Mouse (Mus musculus) midbrain, embryonic 12.5 days (tissue): ENCODE measurements at regions not wholly inside any gene's neighbourhood (a gene's known extent, or its start where the extent isn't known, plus 50 kb on each side); places are given as distances from the start of the nearest gene placed in this dataset.

Experiments
- ATAC-seq: fragments of 200-750 bp; cut with Nextera tagmentation; 2 replicates; pipeline ENCODE4 v1.8.0; 2017; ENCODE audit warnings: low read depth, moderate TSS enrichment, moderate library complexity; ENCODE audit not compliant: low FRiP score
- H3K27ac ChIP-seq: fragments of 300-500 bp; sonication (generic); replicated peaks from 2 replicates; pipeline ENCODE4 v1.5.1; 2016; ENCODE audit warnings: mild to moderate bottlenecking
- H3K27me3 ChIP-seq: fragments of 300-500 bp; sonication (generic); 2 replicates; pipeline ENCODE4 v1.6.1; 2016; ENCODE audit warnings: mild to moderate bottlenecking
- H3K36me3 ChIP-seq: fragments of 300-500 bp; sonication (generic); 2 replicates; pipeline ENCODE4 v1.6.1; 2016
- H3K4me1 ChIP-seq: fragments of 300-500 bp; sonication (generic); 2 replicates; pipeline ENCODE4 v1.6.1; 2016
- H3K4me2 ChIP-seq: fragments of 300-500 bp; sonication (generic); replicated peaks from 2 replicates; pipeline ENCODE4 v1.6.1; 2016; ENCODE audit warnings: mild to moderate bottlenecking, moderate library complexity
- H3K4me3 ChIP-seq: fragments of 300-500 bp; sonication (generic); 2 replicates; pipeline ENCODE4 v1.5.1; 2016; ENCODE audit warnings: mild to moderate bottlenecking
- H3K9ac ChIP-seq: fragments of 300-500 bp; sonication (generic); replicated peaks from 2 replicates; pipeline ENCODE4 v1.6.1; 2016; ENCODE audit warnings: mild to moderate bottlenecking, moderate library complexity
- H3K9me3 ChIP-seq: fragments of 300-500 bp; sonication (generic); 2 replicates; pipeline ENCODE4 v1.6.1; 2016; ENCODE audit warnings: mild to moderate bottlenecking
- WGBS: fragments of 180-500 bp; shearing (Covaris S2); methylation state at CpG from one replicate; pipeline ENCODE4 v1.1.7; 2016; 5-methylcytosine and 5-hydroxymethylcytosine counted together

GRCm38 (mm10) chr13:107577809-107578208 is 466.4 kb upstream of the Smim15 start:
- no peaks in the 10 kb centered on the region for H3K4me1 ChIP-seq
- 86% methylated on average over 8 of the region's 8 CpGs for WGBS
- H3K9me3 ChIP-seq, result no peaks in the 10 kb centered on the region
- H3K27ac ChIP-seq, result no peak overlapping the region
- no peak overlapping the region for H3K4me2 ChIP-seq
- no peaks in the 10 kb centered on the region for H3K27me3 ChIP-seq
- no peaks in the 10 kb centered on the region for H3K36me3 ChIP-seq
- H3K4me3 ChIP-seq, result no peak overlapping the region
- no peak for ATAC-seq
- no peak overlapping the region for H3K9ac ChIP-seq

- H3K4me2 ChIP-seq, result no peak overlapping the region
- no peaks in the 10 kb centered on the region for H3K4me1 ChIP-seq
- no peaks in the 10 kb centered on the region for H3K9me3 ChIP-seq
- H3K4me3 ChIP-seq, result no peak overlapping the region
- H3K27me3 ChIP-seq, result no peaks in the 10 kb centered on the region
- ATAC-seq, result no peak
- no peaks in the 10 kb centered on the region for H3K36me3 ChIP-seq
- H3K9ac ChIP-seq, result no peak overlapping the region
- H3K27ac ChIP-seq, result no peak overlapping the region
- 83% methylated on average over 4 of the region's 4 CpGs for WGBS
Measured at GRCm38 (mm10) chr13:107577272-107577671, 467.0 kb upstream of the Smim15 start.

DNA sequence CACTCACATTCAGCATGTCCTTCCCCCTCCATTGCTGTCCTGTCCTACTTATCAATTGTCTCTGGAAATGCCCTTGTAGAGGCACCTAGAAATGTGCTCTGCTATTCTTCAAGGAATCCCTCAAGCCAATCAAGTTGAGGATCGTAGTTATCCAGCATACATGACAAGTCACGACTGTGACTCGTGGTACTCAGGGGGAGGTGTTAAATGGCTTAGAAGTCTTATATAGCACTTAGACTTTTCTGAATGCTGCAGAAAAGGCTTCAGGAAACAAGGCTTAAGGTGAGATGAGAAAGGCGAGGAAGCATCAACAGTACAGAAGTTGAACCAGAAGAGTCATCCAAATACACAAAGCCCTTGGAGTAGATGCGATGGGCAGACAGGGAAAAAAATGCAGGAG is 467.5 kb upstream of the Smim15 start:
- H3K4me2 ChIP-seq, result no peak overlapping the region
- no peak overlapping the region for H3K27ac ChIP-seq
- WGBS, result 95% methylated on average over 5 of the region's 5 CpGs
- no peak overlapping the region for H3K4me3 ChIP-seq
- no peaks in the 10 kb centered on the region for H3K36me3 ChIP-seq
- no peak overlapping the region for H3K9ac ChIP-seq
- H3K9me3 ChIP-seq, result no peaks in the 10 kb centered on the region
- H3K4me1 ChIP-seq, result no peaks in the 10 kb centered on the region
- ATAC-seq, result no peak
- no peaks in the 10 kb centered on the region for H3K27me3 ChIP-seq

DNA sequence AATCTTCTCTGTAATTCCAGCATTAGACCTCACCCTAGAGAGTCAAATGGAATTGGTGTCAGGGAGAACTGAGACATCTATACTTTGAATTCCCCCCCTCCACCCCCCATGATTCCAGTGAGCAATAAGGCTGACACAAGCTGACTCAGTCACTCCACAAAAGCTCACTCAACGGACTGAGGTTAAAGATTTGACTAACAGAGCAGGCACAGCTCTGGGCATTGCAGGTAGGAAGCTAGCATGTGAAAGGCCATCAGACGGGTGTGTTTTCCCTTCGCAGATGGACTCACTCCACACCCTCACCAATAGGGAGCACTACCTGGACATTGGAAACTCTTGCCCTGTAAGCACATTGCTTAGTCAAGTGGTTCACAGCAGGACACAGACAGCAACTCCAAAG is 469.2 kb upstream of the Smim15 start:
- 84% methylated on average over 3 of the region's 3 CpGs for WGBS
- H3K27me3 ChIP-seq, result no peaks in the 10 kb centered on the region
- no peak for ATAC-seq

GRCm38 (mm10) chr13:107573499-107574355 is 470.5 kb upstream of the Smim15 start:
- H3K27me3 ChIP-seq, result no peaks in the 10 kb centered on the region
- H3K9me3 ChIP-seq, result no peaks in the 10 kb centered on the region
- no peaks in the 10 kb centered on the region for H3K4me1 ChIP-seq
- H3K4me2 ChIP-seq, result no peak overlapping the region
- no peak overlapping the region for H3K9ac ChIP-seq
- ATAC-seq, result no peak
- H3K4me3 ChIP-seq, result no peak overlapping the region
- WGBS, result 84% methylated on average over 9 of the region's 9 CpGs
- no peaks in the 10 kb centered on the region for H3K36me3 ChIP-seq
- no peak overlapping the region for H3K27ac ChIP-seq

More for the DNA sequence above, 469.2 kb upstream of the Smim15 start:
- no peak overlapping the region for H3K4me3 ChIP-seq
- no peaks in the 10 kb centered on the region for H3K36me3 ChIP-seq
- no peaks in the 10 kb centered on the region for H3K4me1 ChIP-seq
- no peaks in the 10 kb centered on the region for H3K9me3 ChIP-seq
- no peak overlapping the region for H3K9ac ChIP-seq
- H3K27ac ChIP-seq, result no peak overlapping the region
- H3K4me2 ChIP-seq, result no peak overlapping the region

GRCm38 (mm10) chr13:107571539-107571938 is 472.7 kb upstream of the Smim15 start:
- no peak overlapping the region for H3K9ac ChIP-seq
- no peak overlapping the region for H3K27ac ChIP-seq
- H3K9me3 ChIP-seq, result no peaks in the 10 kb centered on the region
- H3K4me1 ChIP-seq, result no peaks in the 10 kb centered on the region
- H3K27me3 ChIP-seq, result no peaks in the 10 kb centered on the region
- no peaks in the 10 kb centered on the region for H3K36me3 ChIP-seq
- H3K4me2 ChIP-seq, result no peak overlapping the region
- H3K4me3 ChIP-seq, result no peak overlapping the region
- 89% methylated on average over 10 of the region's 10 CpGs for WGBS
- no peak for ATAC-seq

DNA sequence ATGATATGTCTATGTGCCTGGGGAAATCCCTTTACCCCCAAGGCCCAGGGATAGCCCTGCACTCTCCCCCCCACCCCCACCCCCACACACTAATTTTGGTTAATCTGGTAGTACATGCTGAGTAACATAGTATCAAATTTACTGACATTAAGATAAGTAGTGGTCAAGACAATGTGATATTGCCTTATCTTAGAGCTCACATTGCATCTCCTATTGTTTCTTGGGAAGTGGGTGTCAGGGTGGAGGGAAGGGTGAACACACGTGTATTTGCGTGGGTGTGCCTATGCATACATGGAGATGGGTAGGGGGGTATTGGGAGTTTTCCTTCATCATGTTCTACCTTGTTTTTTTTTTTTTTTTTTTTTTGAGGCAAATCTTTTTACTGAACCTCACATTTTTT is 474.8 kb upstream of the Smim15 start:
- H3K27me3 ChIP-seq, result no peaks in the 10 kb centered on the region
- 88% methylated on average over 2 of the region's 2 CpGs for WGBS
- H3K9me3 ChIP-seq, result no peaks in the 10 kb centered on the region
- no peak overlapping the region for H3K9ac ChIP-seq
- H3K4me2 ChIP-seq, result no peak overlapping the region
- H3K4me1 ChIP-seq, result no peaks in the 10 kb centered on the region
- H3K36me3 ChIP-seq, result no peaks in the 10 kb centered on the region
- H3K4me3 ChIP-seq, result no peak overlapping the region
- H3K27ac ChIP-seq, result no peak overlapping the region
- ATAC-seq, result no peak

- H3K4me2 ChIP-seq, result no peak overlapping the region
- 67% methylated on average over 7 of the region's 7 CpGs for WGBS
- ATAC-seq, result no peak
Measured at GRCm38 (mm10) chr13:107568701-107569121, 475.5 kb upstream of the Smim15 start.

GRCm38 (mm10) chr13:107562463-107562862 is 481.8 kb upstream of the Smim15 start:
- WGBS, result 90% methylated on average over 1 of the region's 1 CpGs
- Histone ChIP-seq H3K4me3 (no peak overlapping the region), H3K4me2 (no peak overlapping the region), H3K27ac (no peak overlapping the region), H3K4me1 (no peaks in the 10 kb centered on the region), H3K9ac (no peak overlapping the region), H3K27me3 (no peaks in the 10 kb centered on the region), H3K36me3 (no peaks in the 10 kb centered on the region), H3K9me3 (no peaks in the 10 kb centered on the region)
- no peak for ATAC-seq

More at GRCm38 (mm10) chr13:107568701-107569121, 475.5 kb upstream of the Smim15 start:
- Histone ChIP-seq H3K9me3 (no peaks in the 10 kb centered on the region), H3K27ac (no peak overlapping the region), H3K9ac (no peak overlapping the region), H3K36me3 (no peaks in the 10 kb centered on the region), H3K4me1 (no peaks in the 10 kb centered on the region), H3K27me3 (no peaks in the 10 kb centered on the region), H3K4me3 (no peak overlapping the region)

- Histone ChIP-seq H3K27me3 (no peaks in the 10 kb centered on the region), H3K9me3 (no peaks in the 10 kb centered on the region), H3K9ac (no peak overlapping the region), H3K36me3 (no peaks in the 10 kb centered on the region), H3K27ac (no peak overlapping the region), H3K4me2 (no peak overlapping the region), H3K4me1 (no peaks in the 10 kb centered on the region), H3K4me3 (no peak overlapping the region)
- no peak for ATAC-seq
- 82% methylated on average over 2 of the region's 2 CpGs for WGBS
Measured at GRCm38 (mm10) chr13:107561529-107561928, 482.7 kb upstream of the Smim15 start.

DNA sequence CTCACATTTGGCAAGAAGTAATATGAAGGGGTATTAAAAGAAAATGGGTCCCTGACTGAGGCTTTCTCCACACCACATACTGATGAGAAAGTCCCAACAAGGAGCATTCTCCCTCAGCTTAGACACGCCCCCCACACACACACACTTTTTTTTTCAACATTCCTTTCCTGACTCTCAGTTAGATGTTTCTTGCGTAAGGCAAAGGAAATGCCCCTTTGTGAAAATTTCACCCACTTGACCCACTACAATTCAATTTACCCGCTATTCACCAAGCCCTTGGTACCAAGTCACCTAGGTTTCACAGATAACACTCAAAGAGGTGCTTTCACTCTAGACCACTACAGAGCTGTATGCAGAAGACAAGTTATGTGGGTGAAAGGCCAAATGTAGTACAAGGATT is 488.3 kb upstream of the Smim15 start:
- ATAC-seq, result no peak
- no peak overlapping the region for H3K4me2 ChIP-seq
- WGBS, result 87% methylated on average over 3 of the region's 3 CpGs

DNA sequence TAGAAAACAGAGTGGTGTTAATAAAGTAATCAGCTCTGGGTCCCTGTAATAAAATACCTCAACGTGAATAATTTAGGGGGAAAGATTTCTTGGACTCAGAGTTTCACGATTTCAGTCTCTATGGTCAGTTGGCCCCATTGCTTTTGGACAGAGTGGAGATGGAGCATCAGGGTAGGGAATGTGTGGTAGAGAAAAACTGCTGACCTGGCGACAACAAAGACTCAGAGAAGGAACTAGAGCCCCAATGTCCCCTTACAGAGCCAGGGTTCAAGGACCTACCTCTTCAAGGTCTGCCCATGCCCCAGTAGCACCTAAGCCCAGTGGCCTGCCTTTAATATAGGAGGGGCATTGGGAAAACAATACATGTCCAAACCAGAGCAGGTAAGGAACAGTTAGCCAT is 490.2 kb upstream of the Smim15 start:
- H3K36me3 ChIP-seq, result no peaks in the 10 kb centered on the region
- no peak overlapping the region for H3K9ac ChIP-seq
- 82% methylated on average over 3 of the region's 3 CpGs for WGBS
- H3K9me3 ChIP-seq, result no peaks in the 10 kb centered on the region
- H3K4me3 ChIP-seq, result no peak overlapping the region
- no peaks in the 10 kb centered on the region for H3K27me3 ChIP-seq
- no peak for ATAC-seq
- H3K4me2 ChIP-seq, result no peak overlapping the region
- no peak overlapping the region for H3K27ac ChIP-seq
- no peaks in the 10 kb centered on the region for H3K4me1 ChIP-seq

More for the DNA sequence above, 488.3 kb upstream of the Smim15 start:
- Histone ChIP-seq H3K9me3 (no peaks in the 10 kb centered on the region), H3K27ac (no peak overlapping the region), H3K27me3 (no peaks in the 10 kb centered on the region), H3K4me1 (no peaks in the 10 kb centered on the region), H3K4me3 (no peak overlapping the region), H3K9ac (no peak overlapping the region), H3K36me3 (no peaks in the 10 kb centered on the region)

DNA sequence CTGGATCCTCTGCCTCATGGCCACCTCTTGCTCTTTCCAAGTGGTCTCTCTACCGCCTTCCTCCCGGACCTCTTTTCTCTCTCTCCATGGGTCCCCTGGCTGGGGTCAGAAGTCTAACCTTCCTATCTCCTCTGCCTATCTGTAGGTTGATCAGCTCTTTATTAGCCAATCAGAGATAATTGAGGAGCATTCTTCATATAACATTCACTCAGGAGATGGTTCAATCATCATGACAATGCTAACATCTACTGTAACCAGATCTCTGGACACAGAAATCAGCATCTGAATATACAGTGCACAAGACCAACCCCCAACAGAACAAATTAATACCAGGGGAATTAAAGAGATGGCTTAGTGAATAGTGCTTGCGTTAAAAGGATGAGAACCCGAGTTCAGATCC is 492.1 kb upstream of the Smim15 start:
- no peak overlapping the region for H3K9ac ChIP-seq
- WGBS, result 95% methylated on average over 4 of the region's 4 CpGs

More for the DNA sequence above, 492.1 kb upstream of the Smim15 start:
- ATAC-seq, result no peak
- Histone ChIP-seq H3K4me2 (no peak overlapping the region), H3K36me3 (no peaks in the 10 kb centered on the region), H3K9me3 (no peaks in the 10 kb centered on the region), H3K27me3 (no peaks in the 10 kb centered on the region), H3K4me3 (no peak overlapping the region), H3K4me1 (no peaks in the 10 kb centered on the region; the same call in 1 of the 2 replicates), H3K27ac (no peak overlapping the region)
